Mouse (Mus musculus) thymus, postnatal 14 days (tissue): ENCODE results near the gene Tas2r124.

Experiments
- DNase-seq: peaks from one replicate; pipeline ENCODE4 v3.0.0; 2021

The Tas2r124 gene

GRCm38 (mm10) chr6:132754430-132754829 lies at the start of gene Tas2r124:
Gene Tas2r124, plus strand, starts transcription at chr6:132754730.
- DNase-seq, result no peak

DNA sequence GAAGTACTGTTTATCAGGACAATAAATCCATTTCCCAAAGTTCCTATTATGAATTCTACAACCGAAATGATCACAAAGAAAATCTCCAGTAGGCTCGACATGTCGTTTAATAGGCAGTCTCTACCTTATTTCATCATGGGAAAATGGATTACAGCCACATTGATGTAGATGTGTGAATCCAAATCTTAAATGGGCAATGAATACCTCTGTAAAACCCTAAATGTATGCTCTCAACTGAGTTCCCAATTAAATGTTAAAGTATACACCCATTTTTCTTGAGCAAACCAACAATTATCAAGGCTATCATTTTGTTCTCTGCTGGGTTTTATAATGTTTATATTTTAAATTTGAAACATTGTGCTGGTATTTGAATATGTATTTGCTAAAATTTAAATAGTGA lies 42.7 kb upstream of the Tas2r124 start, which contains the start of gene Tas2r122:
Gene Tas2r122 (minus strand): TSS at position 101 of the 400 bp plus-strand sequence.
- DNase-seq, result no peak

DNA sequence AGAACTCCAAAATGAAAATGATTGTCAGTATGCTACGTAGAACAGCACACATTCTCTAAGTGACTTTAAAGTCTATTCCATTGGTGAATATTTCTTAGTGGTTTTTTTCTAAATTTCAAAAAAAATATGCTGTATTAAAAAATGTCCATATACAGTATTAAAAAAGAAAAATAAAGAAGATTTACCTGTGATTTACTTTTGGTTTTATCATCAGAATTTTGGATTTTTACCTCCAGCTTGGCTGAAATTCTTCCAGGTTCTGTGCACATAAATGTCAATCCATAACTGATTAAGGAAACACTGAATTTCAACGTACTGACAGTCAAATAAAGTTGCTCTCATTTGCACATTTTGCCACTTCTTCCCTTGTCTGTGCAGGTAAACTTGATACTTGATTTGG lies 16.6 kb upstream of the Tas2r124 start, which contains the start of gene Tas2r115:
Gene Tas2r115 (minus strand): TSS at position 101 of the 400 bp plus-strand sequence.
- no peak for DNase-seq

- DNase-seq, result no peak
These were observed 4.3 kb upstream of the Tas2r124 start for GRCm38 (mm10) chr6:132750206-132750605.

GRCm38 (mm10) chr6:132761831-132762230 lies 7.3 kb downstream of the Tas2r124 start, which contains the start of gene Tas2r102:
Gene Tas2r102, plus strand, starts transcription at chr6:132762131.
- DNase-seq, result no peak

DNA sequence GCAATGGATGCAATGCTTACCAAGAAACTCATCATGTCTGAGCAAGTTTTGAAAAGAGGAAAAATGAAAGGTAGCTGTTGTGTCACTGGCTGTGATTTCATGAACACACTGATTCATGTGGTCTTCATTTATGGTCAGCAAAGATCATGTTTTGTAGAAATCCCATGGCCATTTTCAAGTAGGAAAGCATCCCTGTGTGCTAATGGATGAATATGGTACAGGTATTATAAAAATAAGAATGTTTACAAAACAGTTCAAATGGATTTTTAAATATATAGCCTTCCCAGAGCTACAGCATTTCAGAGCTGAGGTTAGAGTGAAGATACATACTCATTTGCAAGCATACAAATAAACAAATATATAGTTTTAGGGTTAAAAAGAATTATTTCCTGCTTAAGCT lies 23.5 kb downstream of the Tas2r124 start, which contains the start of gene Tas2r136:
Gene Tas2r136 (minus strand): TSS at position 101 of the 400 bp plus-strand sequence.
- no peak for DNase-seq

GRCm38 (mm10) chr6:132795393-132795792 lies 40.9 kb downstream of the Tas2r124 start:
- DNase-seq, result no peak

- no peak for DNase-seq
These were observed 48.0 kb downstream of the Tas2r124 start, which contains the start of gene Tas2r117 for GRCm38 (mm10) chr6:132802518-132802917. Gene Tas2r117, plus strand, starts transcription at chr6:132802818.
